Mouse (Mus musculus) ES-E14 (cell line): Measurements from ENCODE around the gene Slc52a3.

ENCODE experiments used
- MAFK ChIP-seq: IDR thresholded peaks from 2 replicates; pipeline ENCODE4 v1.6.1; 2014; ENCODE audit warnings: mild to moderate bottlenecking, low read depth, low read length, inconsistent platforms; ENCODE audit not compliant: insufficient read depth
- ZNF384 ChIP-seq: IDR thresholded peaks from 2 replicates; pipeline ENCODE4 v1.6.1; 2012; ENCODE audit warnings: low read depth, low read length, inconsistent platforms

DNA sequence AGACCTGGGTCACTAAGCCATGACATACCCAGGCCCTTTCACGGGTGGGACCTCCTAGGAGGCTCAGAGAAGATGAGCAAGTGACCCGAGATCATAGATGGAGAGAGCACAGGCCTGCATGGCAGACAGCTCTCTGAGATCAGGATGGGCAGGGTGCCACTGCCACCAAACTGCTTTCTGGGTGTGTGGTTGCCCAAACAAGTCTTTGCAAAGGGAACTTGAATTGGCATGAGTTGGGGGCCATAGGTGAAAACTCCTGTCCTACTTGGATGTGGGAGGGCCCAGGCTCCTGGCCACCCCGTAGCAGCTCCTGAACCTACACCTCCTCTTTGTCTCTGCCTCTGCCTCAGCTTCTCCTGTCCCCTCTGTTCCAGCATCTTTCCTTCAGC is 4.0 kb downstream of the Slc52a3 start:
- no peak for TF ChIP-seq ZNF384
- no peak for TF ChIP-seq MAFK
